Mouse (Mus musculus): ENCODE measurements around the gene Hsd17b1.

Gene Hsd17b1

GRCm38 (mm10) chr11:101060126-101060525 is 18.1 kb upstream of the Hsd17b1 start:
- no peak for DNase-seq (ENCODE audit: low spot score in 2 of 2)

DNA sequence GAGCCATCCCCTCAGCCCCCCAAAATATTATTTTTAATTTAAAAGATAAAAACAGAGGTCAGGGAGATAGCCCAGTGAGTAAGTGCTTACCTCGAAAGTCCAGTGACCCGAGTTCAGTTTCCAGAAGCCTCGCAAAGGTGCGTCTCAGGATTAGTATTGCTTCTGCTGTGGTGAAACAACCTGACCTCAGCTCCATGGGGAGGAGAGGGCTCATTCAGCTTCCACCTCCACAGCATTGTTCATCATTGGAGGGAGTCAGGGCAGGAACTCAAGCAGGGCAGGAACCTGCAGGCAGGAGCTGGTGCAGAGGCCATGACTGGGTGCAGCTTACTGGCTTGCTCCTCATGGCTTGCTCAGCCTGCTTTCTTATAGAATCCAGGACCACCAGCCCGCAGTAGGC is 17.2 kb upstream of the Hsd17b1 start:
- DNase-seq (ENCODE audit: low spot score in 2 of 2), result no peak

DNA sequence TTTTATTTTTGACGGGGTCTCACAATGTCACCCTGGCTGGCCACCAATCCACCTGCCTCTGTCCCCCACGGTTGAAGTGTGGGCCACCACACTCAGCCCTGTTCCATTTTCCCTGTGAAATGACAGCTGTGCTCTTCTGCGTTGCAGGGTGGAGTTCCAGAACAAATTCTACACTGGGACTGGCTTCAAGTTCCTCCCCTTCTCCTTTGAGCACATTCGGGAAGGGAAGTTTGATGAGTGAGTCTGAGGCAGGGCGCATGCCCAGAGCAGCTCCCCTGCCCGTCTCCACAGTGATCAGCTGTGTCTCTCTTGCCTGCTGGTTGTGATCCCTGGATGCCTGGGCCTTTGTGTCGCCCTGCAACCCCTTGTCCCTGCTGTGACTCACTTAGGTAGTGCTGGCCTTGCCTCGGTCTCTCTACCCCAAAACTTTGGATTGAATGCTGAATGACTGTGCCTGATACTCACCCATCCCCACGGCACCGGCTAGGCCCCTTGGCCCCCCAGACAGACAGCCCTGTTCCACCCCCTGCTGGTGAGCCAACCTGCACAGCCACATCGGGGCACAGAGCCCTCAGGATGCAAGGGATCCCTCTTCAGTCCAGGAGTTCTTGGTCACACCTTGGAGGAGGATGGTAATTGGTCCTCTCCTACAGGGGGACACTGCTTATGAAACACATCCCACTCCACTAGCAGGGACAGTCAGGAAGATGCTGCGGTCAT is 15.9 kb upstream of the Hsd17b1 start:
- DNase-seq (ENCODE audit: low spot score in 2 of 2), result no peak

DNA sequence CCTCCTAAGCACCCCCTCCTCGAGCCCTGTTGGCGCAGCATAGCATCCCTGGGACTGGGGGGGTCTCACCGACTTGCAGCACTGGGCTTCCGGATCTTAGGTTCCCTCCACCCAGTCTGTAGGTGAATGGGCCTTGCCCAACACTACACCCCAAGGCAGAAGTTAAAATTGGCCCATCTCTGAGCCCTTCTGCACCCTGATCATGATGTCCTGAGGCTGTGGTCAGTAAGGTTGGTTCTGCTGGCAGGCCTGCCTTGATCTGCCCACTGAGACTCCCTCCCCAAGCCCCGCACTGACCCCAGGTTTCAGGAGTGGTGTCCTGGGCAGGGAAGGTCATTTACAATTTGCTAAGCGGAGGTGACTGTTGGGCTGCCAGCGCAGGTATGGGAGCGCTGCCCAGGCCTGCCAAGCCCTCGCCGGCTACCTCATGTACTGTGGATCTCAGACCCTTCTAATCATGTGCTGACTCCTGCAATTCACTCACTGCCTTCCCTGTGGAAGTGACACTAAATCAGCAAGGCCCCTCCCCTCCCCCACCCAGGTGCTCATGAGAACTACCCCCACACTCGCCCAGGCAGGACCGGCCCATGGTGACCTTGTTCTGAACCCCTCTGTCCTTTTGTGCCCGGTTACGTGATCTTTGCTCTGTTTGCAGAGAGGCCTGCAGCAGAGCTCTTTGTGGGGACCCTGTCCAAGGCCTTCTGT is 15.1 kb upstream of the Hsd17b1 start:
- no peak for DNase-seq (ENCODE audit: low spot score in 2 of 2)

- no peak for DNase-seq (ENCODE audit: low spot score in 2 of 2)
These were observed 14.4 kb upstream of the Hsd17b1 start for GRCm38 (mm10) chr11:101063676-101064327.

GRCm38 (mm10) chr11:101064462-101064861 is 13.7 kb upstream of the Hsd17b1 start:
- DNase-seq (ENCODE audit: low spot score in 2 of 2), result no peak

- no peak for DNase-seq (ENCODE audit: low spot score in 2 of 2)
These were observed 13.2 kb upstream of the Hsd17b1 start for GRCm38 (mm10) chr11:101065002-101065401.

GRCm38 (mm10) chr11:101066549-101067412 is 11.4 kb upstream of the Hsd17b1 start:
- peak in 1 of 2 experiments; percentile 71 for DNase-seq (ENCODE audit: low spot score in 2 of 2)

DNA sequence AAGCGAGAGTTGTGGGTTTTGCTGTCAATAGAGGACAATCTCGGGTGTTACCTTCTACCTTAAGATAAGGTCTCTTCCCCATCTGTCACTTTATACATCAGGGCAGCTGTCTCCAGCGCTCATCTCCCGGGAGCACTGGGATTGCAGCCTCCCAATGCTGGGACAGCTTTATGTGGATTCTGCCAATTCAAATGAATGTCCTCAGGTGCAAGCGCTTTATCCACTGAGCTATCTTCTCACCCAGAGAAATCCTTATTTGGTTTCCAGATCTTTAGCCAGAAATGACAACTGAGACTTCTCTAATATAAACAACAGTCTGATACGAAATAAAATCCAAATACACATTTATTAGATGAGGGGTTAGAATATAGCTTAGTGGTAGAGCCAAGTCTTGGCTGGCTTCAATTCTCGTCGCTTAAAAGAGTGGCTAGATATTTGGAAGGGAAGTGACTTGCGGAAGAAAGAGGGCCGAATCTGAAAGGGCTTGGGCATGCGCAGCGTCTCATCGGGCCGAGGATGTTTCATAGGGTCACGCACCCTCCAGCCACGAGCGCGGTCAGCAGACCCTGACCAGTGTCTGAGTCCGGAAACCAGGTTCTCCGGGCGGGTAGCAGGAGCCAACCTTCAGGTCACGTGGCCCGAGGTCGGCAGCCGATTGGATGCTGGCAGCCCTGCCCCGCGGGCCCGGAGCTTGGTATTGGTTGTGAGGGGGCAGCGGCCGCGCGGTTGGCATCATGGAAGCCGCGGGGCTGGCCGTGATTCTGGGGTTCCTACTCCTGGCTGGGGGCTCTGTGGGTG is 8.6 kb upstream of the Hsd17b1 start, which contains the start of gene Naglu:
Naglu (plus strand) TSS at position 622 of the 798 bp plus-strand sequence.
- DNase-seq (ENCODE audit: low spot score in 2 of 2), result peak; percentile 92 to 95

DNA sequence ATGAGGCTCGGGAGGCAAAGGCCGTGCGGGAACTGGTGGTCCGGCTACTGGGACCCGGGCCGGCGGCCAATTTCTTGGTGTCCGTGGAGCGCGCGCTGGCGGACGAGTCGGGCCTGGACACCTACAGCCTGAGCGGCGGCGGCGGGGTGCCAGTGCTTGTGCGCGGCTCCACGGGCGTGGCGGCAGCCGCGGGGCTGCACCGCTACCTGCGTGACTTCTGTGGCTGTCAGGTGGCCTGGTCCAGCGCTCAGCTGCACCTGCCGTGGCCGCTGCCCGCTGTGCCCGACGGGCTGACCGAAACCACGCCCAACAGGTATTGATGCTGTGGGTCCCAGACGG is 8.1 kb upstream of the Hsd17b1 start:
- no peak for DNase-seq (ENCODE audit: low spot score in 2 of 2)

DNA sequence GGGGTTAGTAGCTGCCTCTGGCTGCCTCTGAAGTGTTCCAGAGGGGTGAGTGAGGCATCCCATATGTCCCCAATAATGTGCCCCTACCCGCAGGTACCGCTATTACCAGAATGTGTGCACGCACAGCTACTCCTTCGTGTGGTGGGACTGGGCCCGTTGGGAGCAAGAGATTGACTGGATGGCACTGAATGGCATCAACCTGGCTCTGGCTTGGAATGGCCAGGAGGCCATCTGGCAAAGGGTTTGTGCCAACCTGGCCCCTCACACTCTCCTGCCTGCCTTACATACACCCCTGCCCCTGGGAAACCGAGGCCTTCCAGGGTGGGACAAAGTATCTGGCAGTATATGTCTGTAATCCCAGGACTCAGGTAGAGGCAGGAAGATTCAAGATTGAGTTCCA is 7.2 kb upstream of the Hsd17b1 start:
- no peak for DNase-seq (ENCODE audit: low spot score in 2 of 2)

GRCm38 (mm10) chr11:101071810-101072428 is 6.3 kb upstream of the Hsd17b1 start:
- no peak for DNase-seq (ENCODE audit: low spot score in 2 of 2)

- no peak for DNase-seq (ENCODE audit: low spot score in 2 of 2)
These were observed 1.5 kb downstream of the Hsd17b1 start for GRCm38 (mm10) chr11:101079746-101080145.

GRCm38 (mm10) chr11:101080421-101080820 is 2.2 kb downstream of the Hsd17b1 start:
- DNase-seq (ENCODE audit: low spot score in 2 of 2), result no peak

DNA sequence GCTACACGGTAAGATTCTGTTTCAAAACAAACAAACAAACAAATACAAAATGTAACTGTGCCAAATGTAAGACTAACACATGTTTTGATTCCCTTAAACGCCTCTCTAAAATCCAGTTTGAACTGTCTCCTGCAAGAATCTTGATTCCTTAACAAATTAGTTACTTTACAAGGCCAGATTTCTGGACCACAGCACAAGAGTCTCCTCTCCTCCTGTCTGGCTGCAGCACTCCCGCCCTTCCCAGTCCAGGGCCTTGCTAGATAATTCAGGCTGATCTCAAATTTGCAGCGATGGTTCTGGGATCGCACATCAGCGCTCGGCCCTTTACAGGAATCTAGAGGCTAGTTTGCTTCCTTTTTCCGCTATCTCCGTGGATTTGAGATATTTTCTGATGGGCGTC is 3.4 kb downstream of the Hsd17b1 start:
- no peak for DNase-seq (ENCODE audit: low spot score in 2 of 2)

- DNase-seq (ENCODE audit: low spot score in 2 of 2), result peak; percentile 84 to 85
These were observed 4.2 kb downstream of the Hsd17b1 start, which contains the start of gene Coasy for GRCm38 (mm10) chr11:101082208-101083082. TSS of gene Coasy (plus strand) at chr11:101082565.

GRCm38 (mm10) chr11:101083083-101083697 is 5.0 kb downstream of the Hsd17b1 start:
- DNase-seq (ENCODE audit: low spot score in 2 of 2), result peak in 1 of 2 experiments; percentile 10

- peak in 1 of 2 experiments; percentile 14 for DNase-seq (ENCODE audit: low spot score in 2 of 2)
These were observed 6.0 kb downstream of the Hsd17b1 start for GRCm38 (mm10) chr11:101084246-101084645.

DNA sequence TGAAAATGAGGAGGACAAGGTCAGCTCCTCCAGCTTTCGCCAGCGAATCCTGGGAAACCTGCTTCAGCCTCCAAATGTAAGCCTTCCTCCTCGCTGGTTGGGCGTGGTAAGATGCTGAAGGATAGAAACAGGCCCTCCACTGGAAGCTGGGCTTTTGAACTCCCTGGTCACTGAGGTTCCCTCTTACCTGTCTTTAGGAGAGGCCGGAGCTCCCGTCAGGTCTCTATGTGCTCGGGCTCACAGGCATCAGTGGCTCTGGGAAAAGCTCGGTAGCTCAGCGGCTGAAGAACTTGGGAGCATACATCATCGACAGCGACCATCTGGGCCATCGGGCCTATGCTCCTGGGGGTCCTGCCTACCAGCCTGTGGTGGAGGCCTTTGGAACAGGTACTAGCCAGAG is 6.6 kb downstream of the Hsd17b1 start:
- peak in 1 of 2 experiments; percentile 6 for DNase-seq (ENCODE audit: low spot score in 2 of 2)

All from frontal cortex, postnatal 10 days (tissue).